Mouse (Mus musculus): ENCODE data around the gene Npw. TPM values are rescaled to one million over a fixed set of nuclear protein-coding genes. Genes with fewer than 3 reads are reported as not detected.

Npw gene
- polyA plus RNA-seq, 1 experiment = 0.50 TPM

- H3K27ac ChIP-seq (ENCODE audit: insufficient read depth, low read length) = no peak overlapping the region
- peaks cover 2% of the 10 kb centered on the region; the same call in 1 of the 2 replicates for H3K4me1 ChIP-seq (ENCODE audit: control insufficient read depth, insufficient read depth, low read length)
- TF ChIP-seq CTCF (IDR thresholded peaks at IDR 0.05; ENCODE audit: extremely low read depth, insufficient read depth, low read length) (peak; percentile 20; the same call in 1 of the 2 replicates), POLR2A (IDR thresholded peaks at IDR 0.05; ENCODE audit: extremely low read depth, insufficient read depth, low read length) (no peak)
- H3K4me3 ChIP-seq (ENCODE audit: insufficient read depth, low read length) = no peak overlapping the region
Observed at GRCm38 (mm10) chr17:24617561-24618194, 40.6 kb downstream of the Npw start.

GRCm38 (mm10) chr17:24610711-24611110, 47.5 kb downstream of the Npw start:
- Histone ChIP-seq H3K4me1 (ENCODE audit: control insufficient read depth, insufficient read depth, low read length) (no peaks in the 10 kb centered on the region), H3K27ac (ENCODE audit: insufficient read depth, low read length) (no peak overlapping the region), H3K4me3 (ENCODE audit: insufficient read depth, low read length) (no peak overlapping the region)
- no peak for TF ChIP-seq CTCF (IDR thresholded peaks at IDR 0.05; ENCODE audit: extremely low read depth, insufficient read depth, low read length)
- TF ChIP-seq POLR2A (IDR thresholded peaks at IDR 0.05; ENCODE audit: extremely low read depth, insufficient read depth, low read length) = no peak

- Histone ChIP-seq H3K4me1 (ENCODE audit: control insufficient read depth, insufficient read depth, low read length) (no peaks in the 10 kb centered on the region), H3K27ac (ENCODE audit: insufficient read depth, low read length) (no peak overlapping the region), H3K4me3 (ENCODE audit: insufficient read depth, low read length) (no peak overlapping the region)
- TF ChIP-seq POLR2A (IDR thresholded peaks at IDR 0.05; ENCODE audit: extremely low read depth, insufficient read depth, low read length) = no peak
- no peak for TF ChIP-seq CTCF (IDR thresholded peaks at IDR 0.05; ENCODE audit: extremely low read depth, insufficient read depth, low read length)
Observed at GRCm38 (mm10) chr17:24608874-24609273, 49.4 kb downstream of the Npw start.

- Histone ChIP-seq H3K27ac (ENCODE audit: insufficient read depth, low read length) (no peak overlapping the region), H3K4me3 (ENCODE audit: insufficient read depth, low read length) (no peak overlapping the region), H3K4me1 (ENCODE audit: control insufficient read depth, insufficient read depth, low read length) (no peaks in the 10 kb centered on the region)
- no peak for TF ChIP-seq POLR2A (IDR thresholded peaks at IDR 0.05; ENCODE audit: extremely low read depth, insufficient read depth, low read length)
- no peak for TF ChIP-seq CTCF (IDR thresholded peaks at IDR 0.05; ENCODE audit: extremely low read depth, insufficient read depth, low read length)
Observed at GRCm38 (mm10) chr17:24608370-24608769, 49.9 kb downstream of the Npw start.

Other genes with a start within 250 kb of the Npw start
- 264 and 280 TPM in 2 replicates for gene Rnps1, start 243.9 kb downstream of the Npw start, polyA plus RNA-seq (2012; rRNA removed)
- gene Eci1, start 231.8 kb downstream of the Npw start, polyA plus RNA-seq (2012; rRNA removed) = 55.4 and 55.9 TPM in 2 replicates
- 19.0 and 20.7 TPM in 2 replicates for gene Dnase1l2, start 215.4 kb downstream of the Npw start, polyA plus RNA-seq (2012; rRNA removed)
- gene E4f1, start 188.1 kb downstream of the Npw start, polyA plus RNA-seq (2012; rRNA removed) = 77.3 and 79.2 TPM in 2 replicates
- gene Pgp, start 188.1 kb downstream of the Npw start, polyA plus RNA-seq (2012; rRNA removed) = 97.1 and 99.3 TPM in 2 replicates
- gene Bricd5, start 184.6 kb downstream of the Npw start, polyA plus RNA-seq (2012; rRNA removed) = 1.1 and 1.4 TPM in 2 replicates
- gene Mlst8, start 179.4 kb downstream of the Npw start, polyA plus RNA-seq (2012; rRNA removed) = 37.0 and 39.1 TPM in 2 replicates
- gene Caskin1, start 169.9 kb downstream of the Npw start, polyA plus RNA-seq (2012; rRNA removed) = 106 and 109 TPM in 2 replicates
- gene Traf7, start 130.5 kb downstream of the Npw start, polyA plus RNA-seq (2012; rRNA removed) = 176 and 187 TPM in 2 replicates
- 97.3 and 102 TPM in 2 replicates for gene Rab26, start 124.2 kb downstream of the Npw start, polyA plus RNA-seq (2012; rRNA removed)
- gene Pkd1, start 108.6 kb downstream of the Npw start, polyA plus RNA-seq (2012; rRNA removed) = 82.0 and 91.8 TPM in 2 replicates
- 163 and 192 TPM in 2 replicates for gene Tsc2, start 25.8 kb downstream of the Npw start, polyA plus RNA-seq (2012; rRNA removed)
- 9.7 and 10.8 TPM in 2 replicates for gene Nthl1, start 25.8 kb downstream of the Npw start, polyA plus RNA-seq (2012; rRNA removed)
- 68.2 and 69.0 TPM in 2 replicates for gene Slc9a3r2, start 8.1 kb downstream of the Npw start, polyA plus RNA-seq (2012; rRNA removed)
- 53.5 and 53.6 TPM in 2 replicates for gene Zfp598, start 11.2 kb upstream of the Npw start, polyA plus RNA-seq (2012; rRNA removed)
- 177 and 184 TPM in 2 replicates for gene Syngr3, start 31.5 kb upstream of the Npw start, polyA plus RNA-seq (2012; rRNA removed)
- 21.1 and 21.5 TPM in 2 replicates for gene Gfer, start 37.7 kb upstream of the Npw start, polyA plus RNA-seq (2012; rRNA removed)
- 5.2 and 6.4 TPM in 2 replicates for gene Noxo1, start 37.8 kb upstream of the Npw start, polyA plus RNA-seq (2012; rRNA removed)
- 53.0 and 53.7 TPM in 2 replicates for gene Tbl3, start 49.2 kb upstream of the Npw start, polyA plus RNA-seq (2012; rRNA removed)
- gene Rnf151, start 59.6 kb upstream of the Npw start, polyA plus RNA-seq (2012; rRNA removed) = 0.32 and 0.33 TPM in 2 replicates
- 980 and 1,011 TPM in 2 replicates for gene Rps2, start 59.7 kb upstream of the Npw start, polyA plus RNA-seq (2012; rRNA removed)
- gene Ndufb10, start 66.0 kb upstream of the Npw start, polyA plus RNA-seq (2012; rRNA removed) = 428 and 431 TPM in 2 replicates
- gene Rpl3l, start 69.4 kb upstream of the Npw start, polyA plus RNA-seq (2012; rRNA removed) = 0.48 and 0.57 TPM in 2 replicates
- gene Msrb1, start 78.2 kb upstream of the Npw start, polyA plus RNA-seq (2012; rRNA removed) = 47.3 and 53.0 TPM in 2 replicates
- 0.29 and 0.44 TPM in 2 replicates for gene Hs3st6, start 94.5 kb upstream of the Npw start, polyA plus RNA-seq (2012; rRNA removed)
- gene Meiob, start 145.8 kb upstream of the Npw start, polyA plus RNA-seq (2012; rRNA removed) = not detected in 2 replicates
- 138 and 151 TPM in 2 replicates for gene Hagh, start 181.7 kb upstream of the Npw start, polyA plus RNA-seq (2012; rRNA removed)
- gene Fahd1, start 191.9 kb upstream of the Npw start, polyA plus RNA-seq (2012; rRNA removed) = 21.8 and 25.1 TPM in 2 replicates
- gene Igfals, start 207.5 kb upstream of the Npw start, polyA plus RNA-seq (2012; rRNA removed) = not detected in 2 replicates
- gene Nubp2, start 227.9 kb upstream of the Npw start, polyA plus RNA-seq (2012; rRNA removed) = 24.6 and 27.3 TPM in 2 replicates
- 91.9 and 92.7 TPM in 2 replicates for gene Spsb3, start 228.2 kb upstream of the Npw start, polyA plus RNA-seq (2012; rRNA removed)
- gene Eme2, start 236.6 kb upstream of the Npw start, polyA plus RNA-seq (2012; rRNA removed) = 62.4 and 65.0 TPM in 2 replicates
- 115 and 117 TPM in 2 replicates for gene Mrps34, start 236.7 kb upstream of the Npw start, polyA plus RNA-seq (2012; rRNA removed)
- 94.5 and 94.7 TPM in 2 replicates for gene Nme3, start 238.0 kb upstream of the Npw start, polyA plus RNA-seq (2012; rRNA removed)

All from cortical plate, adult 2 months (tissue).